In genomic region chr19:57103360-57103958, GRCm38 (mm10) we compare ENCODE assay signal across 10 mouse cellular contexts.
DNase-seq lines count a peak whose midpoint lies in the region; ATAC-seq and TF ChIP-seq lines count a peak whose summit lies in the region.
"Had no signal": no experiment of that assay in that cellular context is flagged by ENCODE, and none has a peak within 500 bp of the region (broad histone marks: within the 10 kb centered on the region; RNA-seq: fewer than 3 reads in every experiment).

No protein-coding gene starts in this region.

- ATAC-seq in hindbrain, embryonic 15.5 days (ENCODE audit: low FRiP score, low read depth) = no peak
- no peak for ATAC-seq in hindbrain, embryonic 13.5 days (ENCODE audit: low FRiP score)
- ATAC-seq in hindbrain, postnatal 0 days = no peak
- no peak for ATAC-seq in CD4-positive, CD25-positive, alpha-beta regulatory T cell, adult 4 months
- no peak for ATAC-seq in megakaryocyte-erythroid progenitor cell, adult 5-6 weeks (replicated peaks; ENCODE audit: low FRiP score, low TSS enrichment, poor library complexity, severe bottlenecking)

- H3K9ac ChIP-seq in hindbrain, embryonic 15.5 days = no peak overlapping the region
- H3K9ac ChIP-seq in hindbrain, embryonic 13.5 days = no peak overlapping the region
- H3K9ac ChIP-seq in hindbrain, postnatal 0 days (replicated peaks; ENCODE audit: low read length) = no peak overlapping the region
- H3K9ac ChIP-seq: midbrain, embryonic 12.5 days had no signal

- no peaks in the 10 kb centered on the region for H3K9me3 ChIP-seq in hindbrain, embryonic 15.5 days
- H3K9me3 ChIP-seq in hindbrain, embryonic 13.5 days = no peaks in the 10 kb centered on the region
- no peaks in the 10 kb centered on the region for H3K9me3 ChIP-seq in hindbrain, postnatal 0 days (ENCODE audit: low read length)
- H3K9me3 ChIP-seq: midbrain, embryonic 12.5 days had no signal

- no peaks in the 10 kb centered on the region for H3K27me3 ChIP-seq in cerebellum, adult 2 months (ENCODE audit: control insufficient read depth, insufficient read depth, low read length)
- no peaks in the 10 kb centered on the region for H3K27me3 ChIP-seq in hindbrain, embryonic 15.5 days
- H3K27me3 ChIP-seq in hindbrain, embryonic 13.5 days = no peaks in the 10 kb centered on the region
- H3K27me3 ChIP-seq in hindbrain, postnatal 0 days (ENCODE audit: insufficient read depth, low read length) = no peaks in the 10 kb centered on the region
- H3K27me3 ChIP-seq: midbrain, embryonic 12.5 days had no signal

- TF ChIP-seq POLR2A in cerebellum, adult 2 months (IDR thresholded peaks at IDR 0.05; ENCODE audit: borderline replicate concordance, insufficient read depth, low read length) = no peak

- WGBS in cerebellum, adult 2 months = 50% methylated on average over 4 of the region's 4 CpGs
- 73% methylated on average over 4 of the region's 4 CpGs for WGBS in hindbrain, embryonic 15.5 days
- 78% methylated on average over 4 of the region's 4 CpGs for WGBS in hindbrain, embryonic 13.5 days
- WGBS in hindbrain, postnatal 0 days = 74% methylated on average over 4 of the region's 4 CpGs

- H3K4me3 ChIP-seq in cerebellum, adult 2 months (replicated peaks; ENCODE audit: insufficient read depth, low read depth, low read length) = no peak overlapping the region
- H3K4me3 ChIP-seq in hindbrain, embryonic 15.5 days = no peak overlapping the region
- H3K4me3 ChIP-seq in hindbrain, embryonic 13.5 days = no peak overlapping the region
- no peak overlapping the region for H3K4me3 ChIP-seq in hindbrain, postnatal 0 days (ENCODE audit: low read length)
- H3K4me3 ChIP-seq: midbrain, embryonic 12.5 days had no signal

- H3K4me2 ChIP-seq in hindbrain, embryonic 15.5 days = no peak overlapping the region
- H3K4me2 ChIP-seq in hindbrain, embryonic 13.5 days = no peak overlapping the region
- H3K4me2 ChIP-seq in hindbrain, postnatal 0 days (ENCODE audit: low read depth, low read length) = no peak overlapping the region
- H3K4me2 ChIP-seq: midbrain, embryonic 12.5 days had no signal

- no peak for DNase-seq in cerebellum, adult 2 months
- no peak for DNase-seq in cerebellum, postnatal 36 days
- peak; percentile 74 for DNase-seq in 3T3-L1 (ENCODE audit: low read depth, low spot score)
- DNase-seq in hindbrain, postnatal 0 days (ENCODE audit: low spot score) = peak; percentile 30
- DNase-seq: gastrocnemius, postnatal 14 days had no signal

- H3K4me1 ChIP-seq in cerebellum, adult 2 months (ENCODE audit: control insufficient read depth, insufficient read depth, low read length) = peaks cover 43% of the 10 kb centered on the region
- H3K4me1 ChIP-seq in hindbrain, embryonic 15.5 days (replicated peaks) = 0 out of 2 replicates have a peak, but pooled peaks cover 8% of the 10 kb centered on the region
- H3K4me1 ChIP-seq in hindbrain, embryonic 13.5 days (replicated peaks) = peaks cover 6% of the 10 kb centered on the region; the same call in 1 of the 2 replicates
- H3K4me1 ChIP-seq in hindbrain, postnatal 0 days (ENCODE audit: insufficient read depth, low read length) = peaks cover 3% of the 10 kb centered on the region
- H3K4me1 ChIP-seq: midbrain, embryonic 12.5 days had no signal

- no peaks in the 10 kb centered on the region for H3K36me3 ChIP-seq in hindbrain, embryonic 15.5 days
- H3K36me3 ChIP-seq in hindbrain, embryonic 13.5 days = no peaks in the 10 kb centered on the region
- H3K36me3 ChIP-seq in hindbrain, postnatal 0 days (ENCODE audit: insufficient read depth, low read length) = no peaks in the 10 kb centered on the region
- H3K36me3 ChIP-seq: midbrain, embryonic 12.5 days had no signal

- no peak for TF ChIP-seq CTCF in cerebellum, adult 2 months (IDR thresholded peaks at IDR 0.05; ENCODE audit: borderline replicate concordance, insufficient read depth, low read depth, low read length)
- TF ChIP-seq CTCF in hindbrain, postnatal 0 days (IDR thresholded peaks at IDR 0.05; ENCODE audit: low read depth) = no peak

- peak overlapping the region; percentile 29 for H3K27ac ChIP-seq in cerebellum, adult 2 months (ENCODE audit: insufficient read depth, low read length)
- H3K27ac ChIP-seq in hindbrain, embryonic 15.5 days (replicated peaks) = peak overlapping the region; percentile 32
- no peak overlapping the region for H3K27ac ChIP-seq in hindbrain, embryonic 13.5 days
- H3K27ac ChIP-seq in hindbrain, postnatal 0 days = peak overlapping the region; percentile 64; the same call in 1 of the 2 replicates
- H3K27ac ChIP-seq: midbrain, embryonic 12.5 days had no signal

Comparison
In these comparisons a context has a peak if more than half of its experiments do, and no peak if none do; other contexts are left out.
1. DNase-seq: peak in 3T3-L1 (single experiment) and hindbrain, postnatal 0 days (single experiment); none in cerebellum, adult 2 months (0 of 2) and cerebellum, postnatal 36 days (0 of 2).